Mouse (Mus musculus) heart, embryonic 13.5 days (tissue): ENCODE data around the gene Btbd7. TPM values are rescaled to one million over a fixed set of nuclear protein-coding genes. Genes with fewer than 3 reads are reported as not detected.

Experiments
- ATAC-seq: fragments of 200-750 bp; cut with Nextera tagmentation; 2 replicates; pipeline ENCODE4 v1.8.0; 2017; ENCODE audit warnings: moderate TSS enrichment; ENCODE audit not compliant: insufficient number of reproducible peaks, low FRiP score, low TSS enrichment; ENCODE audit errors: extremely low read depth
- H3K27ac ChIP-seq: fragments of 300-500 bp; sonication (generic); replicated peaks from 2 replicates; pipeline ENCODE4 v1.5.1; 2015; ENCODE audit warnings: moderate library complexity, mild to moderate bottlenecking, inconsistent platforms
- H3K27me3 ChIP-seq: fragments of 300-500 bp; sonication (generic); replicated peaks from 2 replicates; pipeline ENCODE4 v1.6.1; 2015; ENCODE audit warnings: mild to moderate bottlenecking, inconsistent platforms
- H3K36me3 ChIP-seq: fragments of 300-500 bp; sonication (generic); 2 replicates; pipeline ENCODE4 v1.6.1; 2015; ENCODE audit warnings: mild to moderate bottlenecking, inconsistent platforms
- H3K4me1 ChIP-seq: fragments of 300-500 bp; sonication (generic); 2 replicates; pipeline ENCODE4 v1.6.1; 2015; ENCODE audit warnings: inconsistent platforms
- H3K4me2 ChIP-seq: fragments of 300-500 bp; sonication (generic); 2 replicates; pipeline ENCODE4 v1.6.1; 2015; ENCODE audit warnings: inconsistent platforms, mild to moderate bottlenecking, moderate library complexity
- H3K4me3 ChIP-seq: fragments of 300-500 bp; sonication (generic); 2 replicates; pipeline ENCODE4 v1.5.1; 2015; ENCODE audit warnings: moderate library complexity, mild to moderate bottlenecking, inconsistent platforms
- H3K9ac ChIP-seq: fragments of 300-500 bp; sonication (generic); 2 replicates; pipeline ENCODE4 v1.6.1; 2015; ENCODE audit warnings: inconsistent platforms, mild to moderate bottlenecking, moderate library complexity
- H3K9me3 ChIP-seq: fragments of 300-500 bp; sonication (generic); 2 replicates; pipeline ENCODE4 v1.6.1; 2016; ENCODE audit warnings: inconsistent platforms
- WGBS: fragments of 180-500 bp; shearing (Covaris S2); methylation state at CpG from one replicate; pipeline ENCODE4 v1.1.7; 2015; ENCODE audit warnings: mixed read lengths; 5-methylcytosine and 5-hydroxymethylcytosine counted together
- polyA plus RNA-seq: library from polyadenylated mRNA; unstranded; fragments of >200 nt; fragmentation: Nextera tagmentation; extraction: Ambion mirVana; gene quantifications from 2 replicates; pipeline ENCODE4 v1.2.1, GENCODE M21; 2015

Btbd7 gene
- polyA plus RNA-seq, 1 experiment from 2014 or later, result 11.7 TPM

GRCm38 (mm10) chr12:102860806-102861205 is 17.5 kb downstream of the Btbd7 start:
- no peak overlapping the region for H3K27ac ChIP-seq
- H3K27me3 ChIP-seq, result no peaks in the 10 kb centered on the region
- H3K36me3 ChIP-seq, result no peaks in the 10 kb centered on the region
- no peaks in the 10 kb centered on the region for H3K4me1 ChIP-seq
- no peak overlapping the region for H3K4me3 ChIP-seq
- ATAC-seq, result no peak
- H3K9ac ChIP-seq, result no peak overlapping the region
- no peak overlapping the region for H3K4me2 ChIP-seq
- H3K9me3 ChIP-seq, result no peaks in the 10 kb centered on the region

GRCm38 (mm10) chr12:102838271-102838670 is 40.0 kb downstream of the Btbd7 start:
- WGBS, result 96% methylated on average over 9 of the region's 9 CpGs
- ATAC-seq, result no peak
- no peak overlapping the region for H3K4me2 ChIP-seq
- peaks cover 37% of the 10 kb centered on the region for H3K36me3 ChIP-seq
- no peaks in the 10 kb centered on the region for H3K4me1 ChIP-seq
- no peak overlapping the region for H3K27ac ChIP-seq
- H3K27me3 ChIP-seq, result no peaks in the 10 kb centered on the region
- H3K9ac ChIP-seq, result no peak overlapping the region
- H3K9me3 ChIP-seq, result no peaks in the 10 kb centered on the region
- no peak overlapping the region for H3K4me3 ChIP-seq

GRCm38 (mm10) chr12:102832746-102833300 is 45.4 kb downstream of the Btbd7 start:
- no peak overlapping the region for H3K9ac ChIP-seq
- 96% methylated on average over 1 of the region's 1 CpGs for WGBS
- H3K4me2 ChIP-seq, result no peak overlapping the region
- H3K9me3 ChIP-seq, result no peaks in the 10 kb centered on the region
- H3K36me3 ChIP-seq, result peaks cover 25% of the 10 kb centered on the region
- no peak overlapping the region for H3K27ac ChIP-seq
- no peak for ATAC-seq
- H3K27me3 ChIP-seq, result no peaks in the 10 kb centered on the region
- 0 out of 2 replicates have a peak, but pooled peaks cover 2% of the 10 kb centered on the region for H3K4me1 ChIP-seq
- no peak overlapping the region for H3K4me3 ChIP-seq

- Histone ChIP-seq H3K4me1 (0 out of 2 replicates have a peak, but pooled peaks cover 2% of the 10 kb centered on the region), H3K4me2 (no peak overlapping the region), H3K9me3 (no peaks in the 10 kb centered on the region), H3K9ac (no peak overlapping the region), H3K4me3 (no peak overlapping the region), H3K27me3 (no peaks in the 10 kb centered on the region), H3K36me3 (peaks cover 21% of the 10 kb centered on the region), H3K27ac (no peak overlapping the region)
- no peak for ATAC-seq
- 91% methylated on average over 1 of the region's 1 CpGs for WGBS
Observed at GRCm38 (mm10) chr12:102831888-102832287, 46.4 kb downstream of the Btbd7 start.

GRCm38 (mm10) chr12:102827119-102827518 is 51.2 kb downstream of the Btbd7 start:
- ATAC-seq, result no peak
- Histone ChIP-seq H3K9me3 (no peaks in the 10 kb centered on the region), H3K4me3 (no peak overlapping the region), H3K4me2 (no peak overlapping the region), H3K27ac (no peak overlapping the region), H3K27me3 (no peaks in the 10 kb centered on the region), H3K36me3 (peaks cover 10% of the 10 kb centered on the region), H3K9ac (no peak overlapping the region), H3K4me1 (0 out of 2 replicates have a peak, but pooled peaks cover 2% of the 10 kb centered on the region)
- WGBS, result 80% methylated on average over 1 of the region's 1 CpGs

GRCm38 (mm10) chr12:102826399-102826798 is 51.9 kb downstream of the Btbd7 start:
- Histone ChIP-seq H3K4me3 (no peak overlapping the region), H3K9me3 (no peaks in the 10 kb centered on the region), H3K36me3 (peaks cover 10% of the 10 kb centered on the region), H3K4me1 (no peaks in the 10 kb centered on the region), H3K4me2 (no peak overlapping the region), H3K27me3 (no peaks in the 10 kb centered on the region), H3K27ac (no peak overlapping the region), H3K9ac (no peak overlapping the region)
- ATAC-seq, result no peak
- WGBS, result 95% methylated on average over 1 of the region's 1 CpGs

GRCm38 (mm10) chr12:102814858-102815257 is 63.4 kb downstream of the Btbd7 start:
- no peak overlapping the region for H3K4me2 ChIP-seq
- H3K36me3 ChIP-seq, result peaks cover 34% of the 10 kb centered on the region
- no peak overlapping the region for H3K27ac ChIP-seq
- no peak overlapping the region for H3K9ac ChIP-seq
- no peak for ATAC-seq
- 76% methylated on average over 1 of the region's 1 CpGs for WGBS
- H3K27me3 ChIP-seq, result no peaks in the 10 kb centered on the region
- H3K4me3 ChIP-seq, result no peak overlapping the region
- H3K4me1 ChIP-seq, result peaks cover 5% of the 10 kb centered on the region
- no peaks in the 10 kb centered on the region for H3K9me3 ChIP-seq

GRCm38 (mm10) chr12:102799528-102799927 is 78.7 kb downstream of the Btbd7 start:
- no peaks in the 10 kb centered on the region for H3K4me1 ChIP-seq

GRCm38 (mm10) chr12:102787927-102788326 is 90.3 kb downstream of the Btbd7 start:
- H3K4me2 ChIP-seq, result no peak overlapping the region
- peaks cover 93% of the 10 kb centered on the region for H3K36me3 ChIP-seq
- ATAC-seq, result no peak
- 81% methylated on average over 7 of the region's 7 CpGs for WGBS
- H3K9me3 ChIP-seq, result no peaks in the 10 kb centered on the region
- H3K27ac ChIP-seq, result no peak overlapping the region
- no peak overlapping the region for H3K9ac ChIP-seq
- H3K27me3 ChIP-seq, result no peaks in the 10 kb centered on the region
- no peaks in the 10 kb centered on the region for H3K4me1 ChIP-seq
- H3K4me3 ChIP-seq, result no peak overlapping the region

More at GRCm38 (mm10) chr12:102799528-102799927, 78.7 kb downstream of the Btbd7 start:
- Histone ChIP-seq H3K9me3 (no peaks in the 10 kb centered on the region), H3K9ac (no peak overlapping the region), H3K4me3 (no peak overlapping the region), H3K27ac (no peak overlapping the region), H3K4me2 (no peak overlapping the region), H3K36me3 (peaks cover 45% of the 10 kb centered on the region), H3K27me3 (no peaks in the 10 kb centered on the region)
- 92% methylated on average over 2 of the region's 2 CpGs for WGBS
- ATAC-seq, result no peak

- Histone ChIP-seq H3K4me1 (no peaks in the 10 kb centered on the region), H3K36me3 (peaks cover 81% of the 10 kb centered on the region), H3K27me3 (no peaks in the 10 kb centered on the region), H3K27ac (no peak overlapping the region), H3K9me3 (no peaks in the 10 kb centered on the region), H3K4me2 (no peak overlapping the region), H3K4me3 (no peak overlapping the region), H3K9ac (no peak overlapping the region)
- WGBS, result 79% methylated on average over 5 of the region's 5 CpGs
- ATAC-seq, result no peak
Observed at GRCm38 (mm10) chr12:102785593-102785985, 92.7 kb downstream of the Btbd7 start.

- Histone ChIP-seq H3K4me3 (no peak overlapping the region), H3K9me3 (no peaks in the 10 kb centered on the region), H3K27ac (no peak overlapping the region), H3K27me3 (no peaks in the 10 kb centered on the region), H3K4me2 (no peak overlapping the region), H3K4me1 (peaks cover 2% of the 10 kb centered on the region), H3K9ac (no peak overlapping the region), H3K36me3 (peaks cover 75% of the 10 kb centered on the region)
- ATAC-seq, result no peak
- 84% methylated on average over 19 of the region's 19 CpGs for WGBS
Observed at GRCm38 (mm10) chr12:102784899-102785592, 93.2 kb downstream of the Btbd7 start.

GRCm38 (mm10) chr12:102782841-102783240 is 95.4 kb downstream of the Btbd7 start:
- Histone ChIP-seq H3K36me3 (peaks cover 57% of the 10 kb centered on the region), H3K4me2 (no peak overlapping the region), H3K4me1 (peaks cover 10% of the 10 kb centered on the region), H3K9me3 (no peaks in the 10 kb centered on the region), H3K9ac (no peak overlapping the region), H3K27ac (no peak overlapping the region), H3K4me3 (no peak overlapping the region), H3K27me3 (no peaks in the 10 kb centered on the region)
- WGBS, result 90% methylated on average over 5 of the region's 5 CpGs
- no peak for ATAC-seq
